Mouse (Mus musculus): Measurements from ENCODE around the gene Tmprss11f.
A peak's percentile ranks its signal among the peaks of the same experiment; 100 is the strongest.
"Not testable (repeated sequence)": the region's sequence is repeated elsewhere in the genome, so short reads cannot be mapped to it uniquely, and the experiment has no call there.

The Tmprss11f gene

GRCm38 (mm10) chr5:86632324-86632723 is at the start of gene Tmprss11f:
Tmprss11f (minus strand) TSS chr5:86632424.
- no peak for DNase-seq (ENCODE audit: low read depth, low spot score)

- DNase-seq (ENCODE audit: low read depth, low spot score), result no peak
Observed at GRCm38 (mm10) chr5:86676262-86676661, 44.0 kb upstream of the Tmprss11f start, which contains the start of gene Tmprss11b. Tmprss11b (minus strand) TSS chr5:86676362.

- DNase-seq (ENCODE audit: low read depth, low spot score), result peak; percentile 46
Observed at GRCm38 (mm10) chr5:86649185-86649584, 17.0 kb upstream of the Tmprss11f start.

- no peak for DNase-seq (ENCODE audit: low read depth, low spot score)
Observed at GRCm38 (mm10) chr5:86640795-86641194, 8.6 kb upstream of the Tmprss11f start.

- DNase-seq (ENCODE audit: low read depth, low spot score), result no peak
Observed at GRCm38 (mm10) chr5:86630700-86631099, 1.5 kb downstream of the Tmprss11f start.

GRCm38 (mm10) chr5:86621778-86622177 is 10.4 kb downstream of the Tmprss11f start:
- DNase-seq (ENCODE audit: low read depth, low spot score), result peak; percentile 6

- DNase-seq (ENCODE audit: low read depth, low spot score), result no peak
Observed at GRCm38 (mm10) chr5:86585896-86586295, 46.3 kb downstream of the Tmprss11f start.

GRCm38 (mm10) chr5:86582618-86583017 is 49.6 kb downstream of the Tmprss11f start:
- DNase-seq (ENCODE audit: low read depth, low spot score), result no peak

- peak; percentile 7 for DNase-seq (ENCODE audit: low read depth, low spot score)
Observed at GRCm38 (mm10) chr5:86581998-86582397, 50.2 kb downstream of the Tmprss11f start.

- not testable (repeated sequence) for DNase-seq (ENCODE audit: low read depth, low spot score)
Observed at GRCm38 (mm10) chr5:86578761-86579160, 53.5 kb downstream of the Tmprss11f start.

- DNase-seq (ENCODE audit: low read depth, low spot score), result no peak
Observed at GRCm38 (mm10) chr5:86546693-86547092, 85.5 kb downstream of the Tmprss11f start.

GRCm38 (mm10) chr5:86540601-86541000 is 91.6 kb downstream of the Tmprss11f start:
- DNase-seq (ENCODE audit: low read depth, low spot score), result no peak

GRCm38 (mm10) chr5:86528725-86529124 is 103.5 kb downstream of the Tmprss11f start:
- DNase-seq (ENCODE audit: low read depth, low spot score), result no peak

GRCm38 (mm10) chr5:86518500-86518899 is 113.7 kb downstream of the Tmprss11f start, which contains the start of gene Tmprss11g:
Tmprss11g (minus strand) TSS chr5:86518600.
- peak; percentile 14 for DNase-seq (ENCODE audit: low read depth, low spot score)

- DNase-seq (ENCODE audit: low read depth, low spot score), result no peak
Observed at GRCm38 (mm10) chr5:86511538-86511937, 120.7 kb downstream of the Tmprss11f start.

GRCm38 (mm10) chr5:86493453-86493852 is 138.8 kb downstream of the Tmprss11f start:
- DNase-seq (ENCODE audit: low read depth, low spot score), result no peak

- no peak for DNase-seq (ENCODE audit: low read depth, low spot score)
Observed at GRCm38 (mm10) chr5:86482562-86482961, 149.7 kb downstream of the Tmprss11f start.

- no peak for DNase-seq (ENCODE audit: low read depth, low spot score)
Observed at GRCm38 (mm10) chr5:86482031-86482430, 150.2 kb downstream of the Tmprss11f start.

GRCm38 (mm10) chr5:86473859-86474258 is 158.4 kb downstream of the Tmprss11f start:
- DNase-seq (ENCODE audit: low read depth, low spot score), result no peak

Data from R1 (cell line).